Mouse (Mus musculus) myocyte (in vitro differentiated cells): ENCODE data around the gene Prkcg. TPM values are rescaled to one million over a fixed set of nuclear protein-coding genes. Genes with fewer than 3 reads are reported as not detected.

ENCODE experiments used
- H3K27me3 ChIP-seq: one replicate; pipeline ENCODE4 v1.6.1; 2011; ENCODE audit not compliant: control insufficient read depth, insufficient read depth, insufficient read length
- H3K36me3 ChIP-seq: one replicate; pipeline ENCODE4 v1.6.1; 2011; ENCODE audit not compliant: control insufficient read depth, insufficient read depth
- H3K4me2 ChIP-seq: one replicate; pipeline ENCODE4 v1.6.1; 2011; ENCODE audit warnings: low read depth, control low read depth
- H3K4me3 ChIP-seq: one replicate; pipeline ENCODE4 v1.5.1; 2011; ENCODE audit warnings: mild to moderate bottlenecking, control low read depth, moderate library complexity
- H3K79me2 ChIP-seq: one replicate; pipeline ENCODE4 v1.6.1; 2011; ENCODE audit not compliant: control insufficient read depth, insufficient read depth
- H3ac ChIP-seq: one replicate; pipeline ENCODE4 v1.6.1; 2011; ENCODE audit not compliant: control insufficient read depth, insufficient read length
- CEBPB ChIP-seq: IDR thresholded peaks from 2 replicates; pipeline ENCODE4 v1.6.1; 2011; ENCODE audit warnings: mild to moderate bottlenecking, moderate library complexity; ENCODE audit not compliant: poor library complexity, insufficient read depth, severe bottlenecking
- E2F4 ChIP-seq: IDR thresholded peaks from one replicate; pipeline ENCODE4 v1.6.1; 2011; ENCODE audit warnings: mild to moderate bottlenecking, control low read depth, moderate library complexity; ENCODE audit not compliant: insufficient read depth
- MAX ChIP-seq: IDR thresholded peaks from one replicate; pipeline ENCODE4 v1.6.1; 2011; ENCODE audit warnings: low read depth, mild to moderate bottlenecking, control low read depth
- MYOD1 ChIP-seq, 3 experiments: IDR thresholded peaks; one replicate each; pipeline ENCODE4 v1.6.1; 2011; ENCODE audit warnings: control low read depth in 2 of 3, low read depth in 2 of 3, mild to moderate bottlenecking in 2 of 3, moderate library complexity in 1 of 3; ENCODE audit not compliant: insufficient read length in 2 of 3, control insufficient read depth in 1 of 3
- MYOG ChIP-seq, 3 experiments: IDR thresholded peaks; one replicate each; pipeline ENCODE4 v1.6.1; 2011; ENCODE audit warnings: control low read depth in 2 of 3, low read depth in 2 of 3, mild to moderate bottlenecking in 2 of 3; ENCODE audit not compliant: insufficient read length in 2 of 3, control insufficient read depth in 1 of 3, insufficient read depth in 1 of 3
- POLR2A ChIP-seq: IDR thresholded peaks from one replicate; pipeline ENCODE4 v1.6.1; 2011; ENCODE audit warnings: low read depth, mild to moderate bottlenecking, control low read depth, moderate library complexity; ENCODE audit not compliant: insufficient read length
- POLR2AphosphoS2 ChIP-seq: IDR thresholded peaks from one replicate; pipeline ENCODE4 v1.6.1; 2011; ENCODE audit warnings: low read depth, control low read depth; ENCODE audit not compliant: insufficient read length
- REST ChIP-seq: IDR thresholded peaks from one replicate; pipeline ENCODE4 v1.6.1; 2011; ENCODE audit warnings: mild to moderate bottlenecking, control low read depth, moderate library complexity; ENCODE audit not compliant: insufficient read depth, insufficient read length
- SRF ChIP-seq: IDR thresholded peaks from one replicate; pipeline ENCODE4 v1.6.1; 2011; ENCODE audit warnings: low read depth; ENCODE audit not compliant: control insufficient read depth, insufficient read length
- TCF12 ChIP-seq: IDR thresholded peaks from one replicate; pipeline ENCODE4 v1.6.1; 2011; ENCODE audit warnings: mild to moderate bottlenecking, control low read depth; ENCODE audit not compliant: poor library complexity, insufficient read depth, severe bottlenecking
- TCF3 ChIP-seq: IDR thresholded peaks from one replicate; pipeline ENCODE4 v1.6.1; 2011; ENCODE audit warnings: low read depth, control low read depth; ENCODE audit not compliant: insufficient read length
- USF1 ChIP-seq: IDR thresholded peaks from one replicate; pipeline ENCODE4 v1.6.1; 2011; ENCODE audit warnings: low read depth, mild to moderate bottlenecking, control low read depth, moderate library complexity
- polyA plus RNA-seq: library from polyadenylated mRNA; unstranded; fragments of >200 nt; fragmentation: generic; extraction: Trizol; gene quantifications from one replicate; pipeline ENCODE4 v1.2.1, GENCODE M21; 2012; ENCODE audit warnings: missing spikeins

Gene Prkcg
- polyA plus RNA-seq, 1 experiment: 0.50 TPM

DNA sequence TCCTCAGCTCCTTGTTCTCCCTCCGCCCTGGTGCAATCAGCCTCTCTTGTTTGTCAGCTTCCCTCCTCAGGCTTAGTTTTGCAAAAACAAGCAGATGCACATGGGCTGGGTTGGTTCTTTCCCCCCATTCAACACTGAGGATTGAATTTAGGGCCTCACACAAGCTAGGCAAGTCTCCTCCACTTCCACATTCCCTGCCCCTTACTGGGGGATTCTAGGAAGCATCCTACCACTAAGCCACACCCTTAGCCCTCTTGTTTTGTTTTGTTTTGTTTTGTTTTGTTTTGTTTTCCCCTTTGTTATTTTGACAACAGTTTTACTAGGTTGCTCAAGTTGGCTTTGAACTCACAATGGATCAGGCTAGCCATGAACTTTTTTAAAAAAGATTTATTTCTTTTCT is 71.7 kb downstream of the Prkcg start:
- Histone ChIP-seq H3ac (no peak overlapping the region), H3K4me3 (no peak overlapping the region), H3K79me2 (no peaks in the 10 kb centered on the region), H3K36me3 (no peaks in the 10 kb centered on the region), H3K27me3 (peaks cover 5% of the 10 kb centered on the region), H3K4me2 (no peak overlapping the region)
- TF ChIP-seq MYOG (IDR thresholded peaks at IDR 0.05; ENCODE audit: control insufficient read depth in 1 of 3, insufficient read depth in 1 of 3, insufficient read length in 2 of 3, low read depth in 2 of 3): no peak
- no peak for TF ChIP-seq MAX
- no peak for TF ChIP-seq TCF12
- no peak for TF ChIP-seq MYOD1 (IDR thresholded peaks at IDR 0.05; ENCODE audit: control insufficient read depth in 1 of 3, insufficient read length in 2 of 3, low read depth in 2 of 3)
- no peak for TF ChIP-seq CEBPB
- TF ChIP-seq REST: no peak
- TF ChIP-seq TCF3: no peak
- no peak for TF ChIP-seq USF1
- no peak for TF ChIP-seq POLR2AphosphoS2
- no peak for TF ChIP-seq SRF
- no peak for TF ChIP-seq POLR2A

DNA sequence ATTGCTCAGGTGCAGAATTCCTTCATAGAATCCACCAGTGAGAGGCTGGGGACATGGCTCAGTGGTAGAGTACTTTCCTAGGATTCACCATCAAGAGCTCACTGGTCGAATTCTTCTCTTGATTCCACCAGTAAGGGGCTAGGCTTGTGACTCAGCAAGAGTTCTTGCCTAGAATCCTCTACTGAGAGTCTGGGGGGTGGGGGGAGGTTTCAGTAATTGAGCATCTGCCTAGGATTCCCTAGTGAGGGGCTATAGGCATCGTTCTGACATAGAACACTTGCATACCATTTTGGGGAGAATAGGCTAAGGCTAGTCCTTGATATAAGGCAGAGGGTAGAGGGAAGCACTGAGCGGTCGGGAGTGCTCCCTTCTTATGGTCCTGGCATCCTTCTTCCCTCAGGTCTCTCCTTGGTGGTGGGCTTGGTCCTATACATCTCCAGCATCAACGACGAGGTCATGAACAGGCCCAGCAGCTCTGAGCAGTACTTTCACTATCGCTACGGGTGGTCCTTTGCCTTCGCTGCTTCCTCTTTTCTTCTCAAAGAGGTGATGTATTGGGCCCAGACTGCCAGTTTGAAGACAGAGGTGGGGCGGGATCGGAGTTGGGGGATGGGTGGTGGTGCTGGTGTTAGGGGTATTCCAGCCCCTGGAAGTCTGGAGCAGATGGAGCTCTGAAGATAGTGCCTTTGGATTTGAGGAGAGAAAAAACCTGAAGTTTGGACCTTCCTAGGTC is 76.7 kb downstream of the Prkcg start:
- Histone ChIP-seq H3K4me3 (no peak overlapping the region), H3K4me2 (no peak overlapping the region), H3ac (no peak overlapping the region), H3K27me3 (peaks cover 7% of the 10 kb centered on the region), H3K36me3 (no peaks in the 10 kb centered on the region), H3K79me2 (no peaks in the 10 kb centered on the region)
- TF ChIP-seq SRF: no peak
- no peak for TF ChIP-seq USF1
- no peak for TF ChIP-seq TCF12
- no peak for TF ChIP-seq POLR2AphosphoS2
- TF ChIP-seq E2F4: no peak
- TF ChIP-seq MYOG (IDR thresholded peaks at IDR 0.05; ENCODE audit: control insufficient read depth in 1 of 3, insufficient read depth in 1 of 3, insufficient read length in 2 of 3, low read depth in 2 of 3): no peak
- no peak for TF ChIP-seq MYOD1 (IDR thresholded peaks at IDR 0.05; ENCODE audit: control insufficient read depth in 1 of 3, insufficient read length in 2 of 3, low read depth in 2 of 3)
- TF ChIP-seq REST: no peak
- TF ChIP-seq TCF3: no peak

DNA sequence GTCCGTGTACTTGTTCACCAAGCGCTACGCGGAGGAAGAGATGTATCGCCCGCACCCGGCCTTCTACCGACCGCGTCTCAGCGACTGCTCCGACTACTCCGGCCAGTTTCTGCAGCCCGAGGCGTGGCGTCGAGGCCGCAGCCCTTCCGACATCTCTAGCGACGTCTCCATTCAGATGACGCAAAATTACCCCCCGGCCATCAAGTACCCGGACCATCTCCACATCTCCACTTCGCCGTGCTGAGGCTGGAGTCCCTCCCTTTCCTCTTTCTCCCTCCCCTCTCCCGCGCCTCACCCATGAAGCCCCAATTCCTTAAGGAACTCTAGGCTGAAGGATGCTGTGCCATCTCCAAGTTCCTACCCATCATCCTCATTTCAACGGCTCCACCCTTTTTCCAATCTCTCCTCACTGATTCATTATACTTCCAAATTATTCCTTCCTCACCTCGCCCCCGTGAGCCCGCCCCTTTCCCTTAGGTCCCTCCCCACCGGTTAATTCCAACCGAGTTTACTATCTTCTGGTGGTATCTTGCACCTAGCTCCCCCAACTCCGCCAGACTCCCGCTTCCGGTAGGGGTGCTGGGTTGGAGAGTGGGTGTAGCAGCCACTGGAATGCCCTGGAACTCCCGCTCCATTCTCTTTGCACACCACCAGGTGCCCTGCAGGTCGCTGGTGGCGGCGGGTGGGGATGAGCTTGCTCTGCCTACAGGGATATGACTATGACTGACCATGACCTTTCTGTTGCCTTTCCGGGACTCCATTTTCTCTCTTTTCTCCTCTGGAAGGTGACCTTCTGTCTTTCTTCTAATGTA is 77.9 kb downstream of the Prkcg start:
- Histone ChIP-seq H3K4me3 (no peak overlapping the region), H3ac (no peak overlapping the region), H3K36me3 (no peaks in the 10 kb centered on the region), H3K4me2 (no peak overlapping the region), H3K27me3 (peaks cover 7% of the 10 kb centered on the region), H3K79me2 (no peaks in the 10 kb centered on the region)
- TF ChIP-seq E2F4 (no peak), REST (no peak), POLR2AphosphoS2 (no peak), MAX (no peak)

DNA sequence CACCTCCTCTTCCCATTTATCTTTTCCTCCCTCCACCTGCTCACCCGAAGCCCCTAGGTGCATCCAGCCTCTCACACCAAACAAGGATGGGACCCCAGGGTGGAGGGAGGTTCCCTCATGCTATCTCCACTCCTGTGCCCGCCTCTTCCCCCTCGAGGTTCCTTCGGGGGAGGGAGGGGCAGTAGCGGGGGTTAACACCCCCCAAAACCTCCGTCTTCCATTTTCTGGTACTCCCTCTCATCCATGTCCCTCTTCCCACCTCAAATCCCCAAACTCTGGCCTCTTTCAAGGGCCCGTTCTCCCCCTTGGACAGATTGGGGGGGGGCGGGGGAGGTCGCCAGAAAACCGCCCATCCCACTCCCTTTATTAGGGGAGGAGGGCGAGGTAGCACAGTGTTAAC is 78.6 kb downstream of the Prkcg start:
- no peak overlapping the region for H3K4me3 ChIP-seq

More for the DNA sequence above, 78.6 kb downstream of the Prkcg start:
- Histone ChIP-seq H3K27me3 (peaks cover 7% of the 10 kb centered on the region), H3K79me2 (no peaks in the 10 kb centered on the region), H3K4me2 (no peak overlapping the region), H3ac (no peak overlapping the region), H3K36me3 (no peaks in the 10 kb centered on the region)
- no peak for TF ChIP-seq MYOD1 (IDR thresholded peaks at IDR 0.05; ENCODE audit: control insufficient read depth in 1 of 3, insufficient read length in 2 of 3, low read depth in 2 of 3)
- no peak for TF ChIP-seq USF1
- TF ChIP-seq TCF3: no peak
- no peak for TF ChIP-seq REST
- no peak for TF ChIP-seq POLR2AphosphoS2
- TF ChIP-seq MYOG (IDR thresholded peaks at IDR 0.05; ENCODE audit: control insufficient read depth in 1 of 3, insufficient read depth in 1 of 3, insufficient read length in 2 of 3, low read depth in 2 of 3): no peak
- no peak for TF ChIP-seq TCF12
- no peak for TF ChIP-seq E2F4
- TF ChIP-seq POLR2A: no peak
- no peak for TF ChIP-seq CEBPB
